Mouse (Mus musculus): ENCODE results near the gene 4932429P05Rik.

The 4932429P05Rik gene

DNA sequence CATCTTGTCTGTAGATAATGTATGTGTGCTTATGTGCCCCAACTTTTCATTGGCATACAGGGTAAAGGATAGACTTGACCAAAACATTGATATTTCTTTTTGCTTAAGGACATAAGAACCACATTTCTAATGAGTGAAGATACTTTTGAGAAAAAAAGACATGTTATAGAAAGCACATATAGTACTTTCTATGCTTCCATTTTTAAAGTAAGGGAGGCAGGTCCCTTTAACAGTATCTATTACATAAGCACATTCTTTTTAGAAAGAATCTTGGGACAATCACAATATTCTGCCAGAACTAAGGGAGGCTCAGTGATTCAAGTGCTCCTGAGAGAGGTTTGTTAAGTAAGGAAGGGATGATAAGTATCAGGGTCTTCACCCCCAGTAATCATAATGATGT, at the start of gene 4932429P05Rik:
Gene 4932429P05Rik, plus strand, starts transcription at position 301 of the 400 bp plus-strand sequence.
- DNase-seq = no peak
